Mouse (Mus musculus) testis, adult 2 months (tissue): ENCODE measurements around the gene 3110082J24Rik. TPM values are rescaled to one million over a fixed set of nuclear protein-coding genes. Genes with fewer than 3 reads are reported as not detected.

Experiments used
- H3K27ac ChIP-seq: fragments of 200-500 bp; 2 replicates; pipeline ENCODE4 v1.5.1; 2012; ENCODE audit warnings: low read depth, low read length; ENCODE audit not compliant: control insufficient read depth, insufficient read depth
- H3K27me3 ChIP-seq: fragments of 200-500 bp; 2 replicates; pipeline ENCODE4 v1.6.1; 2012; ENCODE audit warnings: mild to moderate bottlenecking, low read length, moderate library complexity; ENCODE audit not compliant: control insufficient read depth, insufficient read depth
- H3K36me3 ChIP-seq: fragments of 200-500 bp; 2 replicates; pipeline ENCODE4 v1.6.1; 2012; ENCODE audit warnings: mild to moderate bottlenecking, low read length; ENCODE audit not compliant: control insufficient read depth, insufficient read depth
- H3K4me1 ChIP-seq: fragments of 200-500 bp; 2 replicates; pipeline ENCODE4 v1.6.1; 2012; ENCODE audit warnings: low read length; ENCODE audit not compliant: control insufficient read depth, insufficient read depth
- H3K4me3 ChIP-seq: fragments of 200-500 bp; 2 replicates; pipeline ENCODE4 v1.5.1; 2012; ENCODE audit warnings: low read depth, mild to moderate bottlenecking, low read length, moderate library complexity, mixed read lengths; ENCODE audit not compliant: control insufficient read depth
- CTCF ChIP-seq: fragments of 200-500 bp; IDR thresholded peaks from 2 replicates; pipeline ENCODE4 v1.5.1; 2012; ENCODE audit warnings: low read depth, mild to moderate bottlenecking, inconsistent platforms, low read length, moderate library complexity; ENCODE audit not compliant: control insufficient read depth, insufficient read depth, insufficient replicate concordance
- POLR2A ChIP-seq: fragments of 200-500 bp; IDR thresholded peaks from 2 replicates; pipeline ENCODE4 v1.6.1; 2012; ENCODE audit warnings: low read depth, mild to moderate bottlenecking, inconsistent platforms, low read length, moderate library complexity; ENCODE audit not compliant: control insufficient read depth
- polyA plus RNA-seq: library from polyadenylated mRNA; depleted of rRNA; stranded (reverse); fragments of >200 nt; gene quantifications from 2 replicates; pipeline ENCODE4 v1.2.3, GENCODE M21; 2012

The 3110082J24Rik gene
- polyA plus RNA-seq, 1 experiment, result not detected

DNA sequence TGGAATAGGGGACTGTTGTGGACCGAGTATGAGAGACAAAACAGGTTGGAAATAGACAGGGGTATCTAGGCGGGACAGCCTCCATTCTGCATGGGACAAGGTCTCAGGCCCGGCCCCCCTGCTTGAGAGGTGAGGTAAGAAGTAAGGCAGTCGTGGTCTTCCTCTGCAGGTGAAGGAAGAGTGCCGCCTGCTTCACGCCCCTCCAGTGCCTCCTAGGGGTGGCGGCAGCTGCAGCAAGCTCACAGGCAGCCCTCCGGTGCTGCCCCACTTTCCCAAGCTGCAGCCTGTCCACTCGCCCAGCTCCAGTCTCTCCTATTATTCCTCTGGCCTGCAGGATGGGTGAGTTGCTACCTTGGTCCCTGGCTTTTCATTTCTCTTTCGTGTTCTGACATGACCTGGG lies 9.8 kb upstream of the 3110082J24Rik start:
- Histone ChIP-seq H3K27ac (no peak overlapping the region), H3K4me1 (peaks cover 14% of the 10 kb centered on the region), H3K27me3 (no peaks in the 10 kb centered on the region), H3K4me3 (no peak overlapping the region), H3K36me3 (peaks cover 2% of the 10 kb centered on the region)
- TF ChIP-seq CTCF (no peak), POLR2A (no peak)

DNA sequence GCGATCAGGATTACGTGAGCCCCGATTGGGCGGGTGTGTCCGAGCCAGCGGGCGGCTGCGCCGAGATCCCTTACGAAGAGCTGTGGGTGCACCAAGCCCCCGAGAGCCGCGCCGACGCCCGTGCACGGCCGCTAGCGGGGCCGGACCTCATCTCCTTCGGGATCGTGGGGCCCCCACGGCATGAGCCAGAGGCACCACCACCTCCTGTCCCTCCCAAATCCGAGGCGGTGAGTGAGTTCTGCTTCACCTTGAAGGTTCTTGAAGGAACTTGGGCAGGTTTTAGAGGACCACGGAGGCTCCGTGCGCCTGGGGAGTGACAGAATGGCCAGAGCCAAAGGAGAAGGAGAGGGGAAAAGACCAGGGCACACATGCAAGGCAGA lies 8.9 kb upstream of the 3110082J24Rik start:
- H3K36me3 ChIP-seq, result no peaks in the 10 kb centered on the region; the same call in 1 of the 2 replicates
- no peak for TF ChIP-seq POLR2A
- H3K27me3 ChIP-seq, result no peaks in the 10 kb centered on the region
- H3K4me1 ChIP-seq, result peaks cover 19% of the 10 kb centered on the region
- no peak overlapping the region for H3K27ac ChIP-seq
- H3K4me3 ChIP-seq, result peak overlapping the region; percentile 82

DNA sequence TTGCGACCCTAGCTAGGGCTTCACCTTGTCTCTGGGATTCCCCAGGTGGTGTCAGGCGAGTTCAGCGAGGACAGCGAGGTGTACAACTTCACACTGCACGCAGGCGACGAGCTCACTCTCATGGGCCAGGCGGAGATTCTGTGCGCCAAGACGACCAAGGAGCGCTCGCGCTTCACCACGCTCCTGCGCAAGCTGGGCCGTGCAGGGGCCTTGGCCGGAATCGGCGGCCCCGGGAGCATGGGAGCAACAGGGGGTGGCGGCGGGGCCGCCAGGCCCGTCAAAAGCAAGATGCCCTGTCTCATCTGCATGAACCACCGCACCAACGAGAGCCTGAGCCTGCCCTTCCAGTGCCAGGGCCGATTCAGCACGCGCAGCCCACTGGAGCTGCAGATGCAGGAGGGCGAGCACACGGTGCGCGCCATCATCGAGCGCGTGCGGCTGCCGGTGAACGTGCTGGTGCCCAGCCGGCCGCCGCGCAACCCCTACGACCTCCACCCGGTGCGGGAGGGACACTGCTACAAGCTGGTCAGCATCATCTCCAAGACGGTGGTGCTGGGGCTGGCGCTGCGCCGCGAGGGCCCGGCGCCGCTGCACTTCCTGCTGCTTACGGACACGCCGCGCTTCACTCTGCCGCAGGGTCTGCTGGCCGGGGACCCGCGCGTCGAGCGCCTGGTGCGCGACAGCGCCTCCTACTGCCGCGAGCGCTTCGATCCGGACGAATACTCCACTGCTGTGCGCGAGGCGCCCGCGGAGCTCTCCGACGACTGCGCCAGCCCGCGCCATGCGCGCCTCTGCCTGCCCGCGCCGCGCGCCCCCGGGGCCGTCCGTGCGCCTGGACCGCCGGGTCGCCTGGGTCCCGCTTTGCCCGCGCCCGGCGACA lies 8.2 kb upstream of the 3110082J24Rik start:
- Histone ChIP-seq H3K4me1 (peaks cover 19% of the 10 kb centered on the region), H3K27ac (no peak overlapping the region), H3K27me3 (no peaks in the 10 kb centered on the region), H3K36me3 (no peaks in the 10 kb centered on the region; the same call in 1 of the 2 replicates), H3K4me3 (peak overlapping the region; percentile 82)
- TF ChIP-seq CTCF (peak; percentile 13; the same call in 1 of the 2 replicates), POLR2A (no peak)

DNA sequence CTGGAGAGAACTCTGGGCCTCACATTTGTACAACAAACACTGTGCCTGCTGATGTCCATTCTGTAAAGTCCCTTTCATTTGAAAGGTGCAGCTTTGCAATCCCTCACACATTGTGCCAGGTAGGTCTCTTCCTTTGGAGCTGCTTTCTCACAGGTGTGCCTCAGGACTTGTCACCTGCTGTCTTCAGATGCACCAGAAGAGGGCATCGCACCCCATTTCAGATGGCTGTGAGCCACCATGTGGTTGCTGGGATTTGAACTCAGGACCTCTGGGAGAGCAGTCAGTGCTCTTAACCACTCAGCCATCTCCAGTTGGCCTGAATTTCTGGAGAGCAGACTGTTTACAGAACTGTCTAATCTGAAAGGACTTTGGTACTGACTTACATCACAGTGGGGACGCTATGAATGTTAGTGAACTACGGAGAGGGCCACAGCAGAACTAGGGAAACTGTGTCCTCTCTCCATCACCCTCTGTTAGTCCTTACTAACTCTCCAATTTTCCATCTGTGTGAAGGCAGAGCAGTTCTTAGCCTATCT lies 6.7 kb upstream of the 3110082J24Rik start:
- Histone ChIP-seq H3K36me3 (no peaks in the 10 kb centered on the region), H3K4me3 (no peak overlapping the region), H3K4me1 (peaks cover 19% of the 10 kb centered on the region), H3K27ac (no peak overlapping the region), H3K27me3 (no peaks in the 10 kb centered on the region)
- TF ChIP-seq POLR2A, result no peak
- TF ChIP-seq CTCF, result no peak

DNA sequence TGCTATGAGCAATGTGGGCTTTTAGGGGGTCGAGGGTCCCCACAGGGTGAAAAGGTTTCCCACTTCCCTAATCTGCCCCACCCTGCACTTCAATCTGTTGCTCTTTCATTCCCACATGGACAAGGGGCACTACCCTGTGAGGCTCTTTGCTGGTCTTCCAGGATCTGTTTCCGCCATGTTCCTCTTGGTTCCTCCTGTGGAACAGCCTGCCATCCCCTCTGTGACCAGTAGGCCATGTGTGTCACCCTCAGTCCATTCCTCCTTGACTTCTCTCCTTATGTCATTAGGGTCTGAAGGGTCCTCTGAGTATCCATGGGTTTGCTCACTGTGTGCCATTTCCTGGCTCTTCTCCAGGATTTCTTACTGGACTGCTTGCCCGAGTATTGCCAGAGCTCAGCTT lies 5.9 kb upstream of the 3110082J24Rik start:
- no peak for TF ChIP-seq CTCF
- TF ChIP-seq POLR2A, result no peak
- no peak overlapping the region for H3K27ac ChIP-seq
- peaks cover 19% of the 10 kb centered on the region for H3K4me1 ChIP-seq
- H3K4me3 ChIP-seq, result no peak overlapping the region
- H3K27me3 ChIP-seq, result no peaks in the 10 kb centered on the region
- no peaks in the 10 kb centered on the region for H3K36me3 ChIP-seq

DNA sequence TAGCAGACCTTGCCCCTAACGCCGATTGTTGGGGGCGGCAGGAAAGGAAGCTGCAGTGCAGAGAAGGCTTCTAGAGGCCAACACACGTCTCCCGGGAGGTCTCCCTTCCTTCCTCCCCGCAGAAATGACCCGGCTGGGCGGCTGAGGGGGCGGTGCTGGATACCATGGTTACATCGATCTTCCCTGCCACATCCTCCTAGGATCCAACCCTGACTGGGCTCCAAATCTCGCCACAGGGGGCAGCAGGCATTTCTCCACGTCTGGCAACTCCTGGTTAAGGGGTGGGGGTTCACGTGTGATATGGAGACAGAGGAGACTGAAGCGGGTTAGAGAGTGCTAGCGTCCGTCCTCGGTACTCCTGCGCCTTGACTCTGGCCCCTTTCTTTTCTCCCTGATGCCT lies 5.2 kb upstream of the 3110082J24Rik start:
- no peaks in the 10 kb centered on the region for H3K27me3 ChIP-seq

DNA sequence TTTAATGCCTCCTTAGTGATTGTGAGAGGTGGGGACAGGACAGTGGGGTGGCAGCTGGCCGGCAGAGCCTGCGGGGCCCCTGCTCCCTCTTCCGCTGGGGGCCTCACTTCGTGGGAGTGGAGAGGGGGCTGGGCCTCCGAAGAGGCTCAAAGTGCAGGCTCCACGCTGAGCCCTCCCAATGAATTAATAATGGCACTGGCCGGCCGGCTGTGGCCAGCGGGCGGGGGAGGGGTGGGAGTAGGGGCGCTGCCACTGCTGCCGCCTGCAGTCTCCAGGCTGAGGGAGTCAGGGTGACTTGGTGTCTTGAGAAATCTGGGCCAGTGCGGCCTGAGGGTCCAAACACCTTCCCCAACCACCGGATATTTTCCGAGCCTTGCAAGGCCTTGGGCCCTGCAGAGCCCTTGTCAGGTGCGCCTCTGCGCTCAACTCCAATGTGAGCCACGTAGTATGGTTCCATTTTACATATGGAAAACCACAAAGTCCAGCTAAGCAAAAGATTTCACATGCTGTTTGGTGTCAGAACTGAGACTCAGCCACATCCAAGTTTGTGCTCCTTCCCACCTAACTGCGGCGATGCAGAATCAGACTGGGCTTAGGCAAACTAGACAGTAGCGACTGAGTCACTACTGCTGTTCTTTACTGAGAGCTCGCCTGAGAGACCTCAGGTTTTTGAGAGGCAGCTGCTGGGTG lies 4.6 kb upstream of the 3110082J24Rik start:
- Histone ChIP-seq H3K36me3 (no peaks in the 10 kb centered on the region), H3K27ac (no peak overlapping the region), H3K4me3 (no peak overlapping the region), H3K4me1 (peaks cover 22% of the 10 kb centered on the region), H3K27me3 (no peaks in the 10 kb centered on the region; the same call in 1 of the 2 replicates)
- TF ChIP-seq POLR2A, result no peak
- no peak for TF ChIP-seq CTCF

More for the DNA sequence above, 5.2 kb upstream of the 3110082J24Rik start:
- no peak overlapping the region for H3K4me3 ChIP-seq
- H3K4me1 ChIP-seq, result peaks cover 19% of the 10 kb centered on the region
- no peaks in the 10 kb centered on the region for H3K36me3 ChIP-seq
- TF ChIP-seq POLR2A, result no peak
- TF ChIP-seq CTCF, result no peak
- H3K27ac ChIP-seq, result no peak overlapping the region
